In the genomic region with DNA sequence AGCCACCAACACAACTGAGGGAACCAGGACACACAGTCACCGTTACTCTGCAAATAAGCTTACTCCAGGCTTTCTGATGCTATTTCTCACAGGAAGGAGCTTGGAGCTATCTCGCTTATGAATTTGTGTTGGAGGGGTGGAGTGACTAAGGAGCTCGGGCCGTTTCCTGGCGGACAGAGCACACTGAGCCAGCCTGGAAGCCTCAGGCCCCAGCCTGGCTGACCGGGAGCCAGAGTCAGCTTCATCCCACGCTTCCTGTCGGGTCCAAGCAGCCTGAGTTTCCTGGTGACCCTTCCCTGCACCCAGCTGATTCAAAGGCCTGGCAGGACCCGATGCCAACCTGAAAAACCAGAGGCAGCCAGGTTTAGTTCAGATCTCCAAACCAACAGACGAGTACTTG, we compare ENCODE assay signal across 10 mouse cellular contexts. TPM values are rescaled to one million over a fixed set of nuclear protein-coding genes. Genes with fewer than 3 reads are reported as not detected.
DNase-seq lines count a peak whose midpoint lies in the region; ATAC-seq lines count a peak whose summit lies in the region.
"Had no signal": no experiment of that assay in that cellular context is flagged by ENCODE, and none has a peak within 500 bp of the region (broad histone marks: within the 10 kb centered on the region; RNA-seq: fewer than 3 reads in every experiment).

No protein-coding gene starts in this region.

- ATAC-seq in heart, embryonic 15.5 days (replicated peaks; ENCODE audit: insufficient number of reproducible peaks, insufficient read depth, low FRiP score, low read depth): peak; percentile 79; the same call in 1 of the 2 replicates
- no peak for ATAC-seq in stomach, embryonic 15.5 days (ENCODE audit: insufficient read depth, low FRiP score, low read depth)
- ATAC-seq in neural tube, embryonic 15.5 days (ENCODE audit: low FRiP score): no peak

- no peaks in the 10 kb centered on the region for H3K4me1 ChIP-seq in heart, embryonic 15.5 days (replicated peaks)
- 0 out of 2 replicates have a peak, but pooled peaks cover 2% of the 10 kb centered on the region for H3K4me1 ChIP-seq in stomach, embryonic 15.5 days
- H3K4me1 ChIP-seq in neural tube, embryonic 15.5 days: no peaks in the 10 kb centered on the region

- H3K9me3 ChIP-seq in heart, embryonic 15.5 days (replicated peaks): no peaks in the 10 kb centered on the region
- no peaks in the 10 kb centered on the region for H3K9me3 ChIP-seq in stomach, embryonic 15.5 days
- H3K9me3 ChIP-seq in neural tube, embryonic 15.5 days (replicated peaks): no peaks in the 10 kb centered on the region

- WGBS in heart, embryonic 15.5 days: 33% methylated on average over 10 of the region's 10 CpGs
- 51% methylated on average over 10 of the region's 10 CpGs for WGBS in stomach, embryonic 15.5 days
- WGBS in neural tube, embryonic 15.5 days: 80% methylated on average over 10 of the region's 10 CpGs

- no peaks in the 10 kb centered on the region for H3K36me3 ChIP-seq in heart, embryonic 15.5 days
- H3K36me3 ChIP-seq in stomach, embryonic 15.5 days: no peaks in the 10 kb centered on the region
- H3K36me3 ChIP-seq in neural tube, embryonic 15.5 days: no peaks in the 10 kb centered on the region

- no peak overlapping the region for H3K4me2 ChIP-seq in heart, embryonic 15.5 days
- no peak overlapping the region for H3K4me2 ChIP-seq in stomach, embryonic 15.5 days
- H3K4me2 ChIP-seq in neural tube, embryonic 15.5 days: no peak overlapping the region

- H3K9ac ChIP-seq in heart, embryonic 15.5 days: no peak overlapping the region
- H3K9ac ChIP-seq in stomach, embryonic 15.5 days: no peak overlapping the region
- no peak overlapping the region for H3K9ac ChIP-seq in neural tube, embryonic 15.5 days (replicated peaks)

- DNase-seq in ovary, postnatal 36 days (ENCODE audit: low spot score): peak; percentile 38
- no peak for DNase-seq in ovary, postnatal 14 days (ENCODE audit: low spot score)
- DNase-seq in kidney, postnatal 4 days: peak; percentile 62 to 77
- no peak for DNase-seq in urinary bladder, postnatal 10 days (ENCODE audit: low spot score)
- no peak for DNase-seq in layer of hippocampus, postnatal 14 days (ENCODE audit: low spot score in 2 of 2)

- H3K27ac ChIP-seq in heart, embryonic 15.5 days: peak overlapping the region; percentile 64
- H3K27ac ChIP-seq in stomach, embryonic 15.5 days: peak overlapping the region; percentile 9; the same call in 1 of the 2 replicates
- H3K27ac ChIP-seq in neural tube, embryonic 15.5 days (replicated peaks): no peak overlapping the region
- H3K27ac ChIP-seq: left cerebral cortex, adult 2 months had no signal

- H3K27me3 ChIP-seq in heart, embryonic 15.5 days: no peaks in the 10 kb centered on the region
- no peaks in the 10 kb centered on the region for H3K27me3 ChIP-seq in stomach, embryonic 15.5 days (replicated peaks)
- no peaks in the 10 kb centered on the region for H3K27me3 ChIP-seq in neural tube, embryonic 15.5 days (replicated peaks)

- no peak overlapping the region for H3K4me3 ChIP-seq in heart, embryonic 15.5 days
- H3K4me3 ChIP-seq in stomach, embryonic 15.5 days (replicated peaks): no peak overlapping the region
- no peak overlapping the region for H3K4me3 ChIP-seq in neural tube, embryonic 15.5 days (replicated peaks)
- H3K4me3 ChIP-seq: erythroblast, embryonic 14.5 days; left cerebral cortex, adult 2 months had no signal

RNA-seq across cellular contexts. Expression of a gene that starts 31.7 kb away (rescaled TPM):
- 231 and 256 TPM in 2 replicates for polyA plus RNA-seq in heart, embryonic 15.5 days (2015; fragmentation: Nextera tagmentation; extraction: Ambion mirVana)
- polyA plus RNA-seq in stomach, embryonic 15.5 days (2015; fragmentation: Nextera tagmentation; extraction: Ambion mirVana): 259 and 365 TPM in 2 replicates
- polyA plus RNA-seq in neural tube, embryonic 15.5 days (2015; fragmentation: Nextera tagmentation; extraction: Ambion mirVana): 120 and 190 TPM in 2 replicates
- total RNA-seq in layer of hippocampus, postnatal 14 days (2021): 10 to 100 TPM; 27.9 to 28.7 TPM

RNA-seq across cellular contexts. Expression of a gene that starts 47.1 kb away (rescaled TPM):
- polyA plus RNA-seq in heart, embryonic 15.5 days (2015; fragmentation: Nextera tagmentation; extraction: Ambion mirVana): 8.9 and 10.7 TPM in 2 replicates
- polyA plus RNA-seq in stomach, embryonic 15.5 days (2015; fragmentation: Nextera tagmentation; extraction: Ambion mirVana): 13.2 and 13.4 TPM in 2 replicates
- 11.4 and 12.1 TPM in 2 replicates for polyA plus RNA-seq in neural tube, embryonic 15.5 days (2015; fragmentation: Nextera tagmentation; extraction: Ambion mirVana)
- total RNA-seq in layer of hippocampus, postnatal 14 days (2021): 10 to 100 TPM; 28.8 to 30.9 TPM

RNA-seq across cellular contexts. Expression of a gene that starts 57.9 kb away (rescaled TPM):
- polyA plus RNA-seq in heart, embryonic 15.5 days (2015; fragmentation: Nextera tagmentation; extraction: Ambion mirVana): 3.1 and 3.2 TPM in 2 replicates
- polyA plus RNA-seq in stomach, embryonic 15.5 days (2015; fragmentation: Nextera tagmentation; extraction: Ambion mirVana): 3.1 and 3.4 TPM in 2 replicates
- 6.6 and 7.6 TPM in 2 replicates for polyA plus RNA-seq in neural tube, embryonic 15.5 days (2015; fragmentation: Nextera tagmentation; extraction: Ambion mirVana)
- total RNA-seq in layer of hippocampus, postnatal 14 days (2021): 1 to 10 TPM; 4.2 to 5.2 TPM
- polyA plus RNA-seq: erythroblast, embryonic 14.5 days had no signal

Comparison
In these comparisons a context has a peak if more than half of its experiments do, and no peak if none do; other contexts are left out.
1. DNase-seq: peak in ovary, postnatal 36 days (single experiment) and kidney, postnatal 4 days (2 of 2); none in ovary, postnatal 14 days (single experiment), urinary bladder, postnatal 10 days (single experiment) and layer of hippocampus, postnatal 14 days (0 of 2).